Mouse (Mus musculus) limb, embryonic 10.5 days (tissue): Measurements from ENCODE around the gene Med29. TPM values are rescaled to one million over a fixed set of nuclear protein-coding genes. Genes with fewer than 3 reads are reported as not detected.

Experiments
- DNase-seq: peaks from one replicate; pipeline ENCODE4 v3.0.0-alpha.2; 2017; ENCODE audit warnings: low spot score
- H3K27ac ChIP-seq: fragments of 300-500 bp; sonication (generic); 2 replicates; pipeline ENCODE4 v1.5.1; 2016; ENCODE audit warnings: mild to moderate bottlenecking
- H3K27me3 ChIP-seq: fragments of 300-500 bp; sonication (generic); 2 replicates; pipeline ENCODE4 v1.6.1; 2016; ENCODE audit warnings: low read depth, mild to moderate bottlenecking; ENCODE audit not compliant: poor library complexity, severe bottlenecking
- H3K36me3 ChIP-seq: fragments of 300-500 bp; sonication (generic); 2 replicates; pipeline ENCODE4 v1.6.1; 2016; ENCODE audit warnings: mild to moderate bottlenecking, moderate library complexity
- H3K4me1 ChIP-seq: fragments of 300-500 bp; sonication (generic); 2 replicates; pipeline ENCODE4 v1.6.1; 2016
- H3K4me3 ChIP-seq: fragments of 300-500 bp; sonication (generic); 2 replicates; pipeline ENCODE4 v1.5.1; 2016; ENCODE audit warnings: mild to moderate bottlenecking, moderate library complexity
- H3K9me3 ChIP-seq: fragments of 300-500 bp; sonication (generic); replicated peaks from 2 replicates; pipeline ENCODE4 v1.6.1; 2016; ENCODE audit warnings: mild to moderate bottlenecking
- WGBS: fragments of 180-500 bp; shearing (Covaris S2); methylation state at CpG from one replicate; pipeline ENCODE4 v1.1.7; 2016; 5-methylcytosine and 5-hydroxymethylcytosine counted together
- polyA plus RNA-seq: library from polyadenylated mRNA; unstranded; fragments of >200 nt; fragmentation: Nextera tagmentation; extraction: Ambion mirVana; gene quantifications from 2 replicates; pipeline ENCODE4 v1.2.1, GENCODE M21; 2016

Gene Med29
- 65.1 and 67.0 TPM in 2 replicates for polyA plus RNA-seq

GRCm38 (mm10) chr7:28392429-28393271 is at the start of gene Med29, which contains the start of gene Paf1:
Gene Med29, minus strand, starts transcription at chr7:28392708.
Gene Paf1, plus strand, starts transcription at chr7:28392951.
- peak within 1 kb of the TSS; percentile 97 for H3K4me3 ChIP-seq
- DNase-seq, result peak; percentile 90
- no peaks in the 10 kb centered on the region for H3K27me3 ChIP-seq
- peaks cover 65% of the 10 kb centered on the region for H3K36me3 ChIP-seq
- peak within 1 kb of the TSS; percentile 87 for H3K27ac ChIP-seq
- peaks cover 17% of the 10 kb centered on the region for H3K4me1 ChIP-seq
- WGBS, result under 1% methylated on average over 58 of the region's 58 CpGs
- H3K9me3 ChIP-seq, result no peaks in the 10 kb centered on the region

DNA sequence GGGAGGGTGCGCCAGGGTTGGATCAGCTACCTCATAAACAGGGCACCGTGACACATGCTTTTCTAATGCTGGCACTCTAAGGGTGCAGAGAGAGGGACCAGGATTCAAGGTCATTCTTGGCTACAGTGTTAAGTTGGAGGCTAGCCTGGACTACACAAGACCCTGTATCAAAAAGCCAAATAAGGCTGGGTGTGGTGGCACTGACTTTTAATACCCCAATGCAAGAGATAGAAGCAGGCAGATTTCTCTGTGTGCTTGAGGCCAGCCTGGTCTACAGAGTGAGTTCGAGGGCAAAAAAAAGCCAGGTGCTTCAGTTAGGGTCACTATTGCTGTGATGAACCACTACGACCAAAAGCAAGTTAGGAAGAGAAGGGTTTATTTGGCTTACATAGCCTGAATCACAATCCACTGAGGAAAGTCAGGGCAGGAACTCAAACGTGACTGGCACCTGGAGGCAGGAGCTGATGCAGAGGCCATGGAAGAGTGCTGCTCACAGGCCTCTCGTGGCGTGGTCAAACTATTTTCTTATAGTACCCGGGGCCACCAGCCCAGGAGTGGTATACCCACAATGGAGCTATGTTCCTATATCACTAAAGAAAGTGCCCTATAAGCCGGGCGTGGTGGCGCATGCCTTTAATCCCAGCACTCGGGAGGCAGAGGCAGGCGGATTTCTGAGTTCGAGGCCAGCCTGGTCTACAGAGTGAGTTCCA is 49.4 kb upstream of the Med29 start:
- Histone ChIP-seq H3K36me3 (no peaks in the 10 kb centered on the region), H3K4me1 (peaks cover 6% of the 10 kb centered on the region), H3K27me3 (peaks cover 14% of the 10 kb centered on the region), H3K9me3 (no peaks in the 10 kb centered on the region), H3K27ac (no peak overlapping the region), H3K4me3 (no peak overlapping the region)
- DNase-seq, result no peak
- 86% methylated on average over 14 of the region's 14 CpGs for WGBS

- Histone ChIP-seq H3K4me1 (peaks cover 10% of the 10 kb centered on the region), H3K9me3 (no peaks in the 10 kb centered on the region), H3K36me3 (0 out of 2 replicates have a peak, but pooled peaks cover 2% of the 10 kb centered on the region), H3K4me3 (no peak overlapping the region), H3K27ac (0 out of 2 replicates have a peak overlapping the region, but pooled peaks have one; percentile 12), H3K27me3 (peaks cover 11% of the 10 kb centered on the region)
- 63% methylated on average over 2 of the region's 2 CpGs for WGBS
- DNase-seq, result no peak
Measured at GRCm38 (mm10) chr7:28440739-28441138, 48.2 kb upstream of the Med29 start.

DNA sequence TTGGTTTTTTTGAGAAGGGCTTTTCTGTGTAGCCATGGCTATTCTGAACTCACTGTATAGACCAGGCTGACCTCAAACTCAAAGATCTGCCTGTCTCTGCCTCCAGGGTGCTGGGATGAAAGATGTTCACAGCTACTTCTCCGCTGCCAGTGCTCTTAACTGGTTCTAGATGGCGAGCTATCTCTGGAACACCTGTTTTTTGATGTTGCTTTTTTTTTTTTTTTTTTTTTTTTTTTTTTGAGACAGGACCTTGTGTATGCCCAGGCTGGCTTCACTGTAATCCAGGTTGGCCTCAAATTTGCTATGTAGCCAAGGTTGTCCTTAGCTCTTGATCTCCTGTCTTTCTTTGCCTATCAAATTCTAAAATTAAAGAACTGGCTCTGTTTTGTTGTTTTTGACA is 46.3 kb upstream of the Med29 start:
- DNase-seq, result no peak
- 83% methylated on average over 2 of the region's 2 CpGs for WGBS
- Histone ChIP-seq H3K27ac (no peak overlapping the region), H3K4me1 (peaks cover 29% of the 10 kb centered on the region), H3K9me3 (no peaks in the 10 kb centered on the region), H3K4me3 (no peak overlapping the region), H3K27me3 (no peaks in the 10 kb centered on the region), H3K36me3 (peaks cover 5% of the 10 kb centered on the region)

DNA sequence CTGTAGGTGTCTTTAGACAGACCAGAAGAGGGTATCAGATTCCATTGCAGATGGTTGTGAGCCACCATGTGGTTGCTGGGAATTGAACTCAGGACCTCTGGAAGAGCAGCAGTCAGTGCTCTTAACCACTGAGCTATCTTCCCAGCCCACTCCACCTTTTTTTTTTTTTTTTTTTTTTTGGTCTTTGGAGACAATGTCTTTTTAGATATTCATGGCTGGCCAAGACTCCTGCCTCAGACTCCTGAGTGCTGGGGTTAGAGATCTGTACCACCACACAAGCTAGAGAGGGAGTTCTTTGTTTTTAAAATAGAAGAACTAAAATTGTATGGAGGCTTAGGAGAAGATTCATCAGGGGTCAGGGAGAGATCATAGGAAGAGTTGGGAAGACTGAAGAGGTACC is 45.5 kb upstream of the Med29 start:
- no peaks in the 10 kb centered on the region for H3K27me3 ChIP-seq
- no peaks in the 10 kb centered on the region for H3K9me3 ChIP-seq
- H3K27ac ChIP-seq, result no peak overlapping the region
- DNase-seq, result no peak
- no peak overlapping the region for H3K4me3 ChIP-seq
- H3K4me1 ChIP-seq, result peaks cover 36% of the 10 kb centered on the region
- peaks cover 13% of the 10 kb centered on the region for H3K36me3 ChIP-seq

GRCm38 (mm10) chr7:28436932-28437570 is 44.5 kb upstream of the Med29 start, which contains the start of gene Gmfg:
Gene Gmfg, plus strand, starts transcription at chr7:28437447.
- H3K27me3 ChIP-seq, result no peaks in the 10 kb centered on the region
- H3K36me3 ChIP-seq, result peaks cover 23% of the 10 kb centered on the region
- H3K9me3 ChIP-seq, result no peaks in the 10 kb centered on the region
- peak; percentile 77 for DNase-seq
- peak within 1 kb of the TSS; percentile 88 for H3K27ac ChIP-seq
- WGBS, result 5% methylated on average over 16 of the region's 16 CpGs
- peaks cover 36% of the 10 kb centered on the region for H3K4me1 ChIP-seq
- peak within 1 kb of the TSS; percentile 96 for H3K4me3 ChIP-seq

DNA sequence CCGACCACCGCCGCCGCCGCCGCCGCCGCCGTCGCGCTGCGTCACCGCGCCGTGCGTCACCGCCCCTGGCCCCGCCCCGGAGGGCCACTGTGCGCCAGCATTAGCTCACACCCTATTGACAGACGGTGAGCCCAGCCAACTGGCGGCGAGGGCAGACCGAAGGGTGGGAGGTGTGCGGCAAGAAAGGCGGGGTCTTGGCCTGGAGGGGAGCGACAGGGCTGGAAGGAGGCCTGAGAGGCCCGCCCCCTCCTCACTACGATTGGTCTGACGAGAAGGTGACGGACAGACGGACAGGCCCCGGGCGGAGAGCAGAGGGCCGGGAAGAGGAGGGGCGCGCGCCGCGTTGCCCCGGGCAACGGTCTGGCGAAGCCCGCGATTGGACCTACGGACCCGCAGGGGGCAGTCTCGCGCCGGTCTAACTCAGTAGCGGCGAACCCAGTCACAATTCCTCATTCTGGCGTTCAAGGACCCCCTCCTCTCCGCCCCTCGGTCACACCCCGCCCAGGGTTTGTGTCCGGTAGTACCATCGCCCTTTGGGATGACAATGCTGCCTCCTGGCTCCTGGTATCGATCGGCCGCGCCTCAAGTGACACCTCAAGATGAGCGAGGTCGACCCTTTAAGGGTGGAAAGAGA is 43.9 kb upstream of the Med29 start:
- Histone ChIP-seq H3K36me3 (peaks cover 29% of the 10 kb centered on the region), H3K9me3 (no peaks in the 10 kb centered on the region), H3K4me1 (peaks cover 36% of the 10 kb centered on the region), H3K4me3 (peak overlapping the region; percentile 96), H3K27me3 (no peaks in the 10 kb centered on the region), H3K27ac (peak overlapping the region; percentile 88)
- WGBS, result under 1% methylated on average over 64 of the region's 64 CpGs
- peak; percentile 97 for DNase-seq

DNA sequence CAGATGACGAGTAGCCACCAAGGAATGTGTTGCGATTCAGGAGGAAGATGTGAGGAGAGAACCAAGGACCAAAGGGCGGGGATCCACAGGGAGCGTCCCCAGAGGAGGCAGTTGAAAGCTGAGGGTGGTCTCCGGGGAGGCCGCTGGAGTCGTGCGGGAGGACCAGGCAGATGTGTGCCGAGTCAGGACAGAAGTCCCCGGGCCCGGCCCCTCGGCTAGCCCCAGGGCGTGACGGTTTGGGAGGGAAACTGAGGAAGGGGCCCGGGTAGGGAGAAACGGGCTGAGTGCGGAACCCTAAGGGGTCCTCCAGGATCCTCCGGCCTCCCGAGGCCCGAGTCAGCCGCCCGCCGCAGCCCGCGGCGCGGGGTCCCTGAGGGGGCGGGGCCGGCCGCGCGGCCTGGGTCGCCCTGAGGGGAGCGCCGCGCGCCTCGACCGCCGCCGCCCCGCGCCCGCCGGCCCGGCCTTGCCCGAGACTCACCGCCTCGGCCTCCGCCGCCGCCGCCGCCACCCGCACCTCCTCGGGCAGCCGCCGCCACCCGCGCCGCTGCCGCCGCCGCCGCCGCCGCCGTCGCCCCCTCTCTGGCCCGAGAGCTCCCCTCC is 43.3 kb upstream of the Med29 start:
- H3K27ac ChIP-seq, result peak overlapping the region; percentile 88
- WGBS, result 5% methylated on average over 65 of the region's 70 CpGs
- no peak for DNase-seq

DNA sequence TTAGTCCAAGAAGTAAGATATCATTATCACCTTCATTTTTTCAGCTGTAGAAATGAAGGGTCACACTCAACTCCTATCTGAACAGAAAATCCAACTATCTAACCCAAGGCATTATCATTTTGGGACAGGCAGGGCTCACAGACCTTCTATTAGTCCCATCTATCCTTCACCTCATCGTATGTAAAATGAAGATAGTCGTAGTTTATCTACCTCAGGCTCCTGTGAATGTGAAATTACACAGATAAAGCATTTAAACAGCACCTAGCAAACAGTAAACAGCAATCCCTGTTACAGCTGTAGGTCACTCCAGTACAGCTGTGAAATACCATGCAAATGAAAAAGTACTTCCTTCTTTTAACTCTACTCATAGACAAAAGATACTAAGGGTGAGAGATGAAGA is 39.7 kb upstream of the Med29 start:
- no peak for DNase-seq
- H3K4me3 ChIP-seq, result no peak overlapping the region
- WGBS, result 94% methylated on average over 2 of the region's 2 CpGs
- no peak overlapping the region for H3K27ac ChIP-seq
- H3K36me3 ChIP-seq, result peaks cover 59% of the 10 kb centered on the region
- H3K27me3 ChIP-seq, result no peaks in the 10 kb centered on the region
- peaks cover 33% of the 10 kb centered on the region for H3K4me1 ChIP-seq
- H3K9me3 ChIP-seq, result no peaks in the 10 kb centered on the region

More for the DNA sequence above, 43.3 kb upstream of the Med29 start:
- H3K27me3 ChIP-seq, result no peaks in the 10 kb centered on the region
- H3K4me1 ChIP-seq, result peaks cover 36% of the 10 kb centered on the region
- H3K4me3 ChIP-seq, result peak overlapping the region; percentile 96
- H3K36me3 ChIP-seq, result peaks cover 35% of the 10 kb centered on the region
- H3K9me3 ChIP-seq, result no peaks in the 10 kb centered on the region

DNA sequence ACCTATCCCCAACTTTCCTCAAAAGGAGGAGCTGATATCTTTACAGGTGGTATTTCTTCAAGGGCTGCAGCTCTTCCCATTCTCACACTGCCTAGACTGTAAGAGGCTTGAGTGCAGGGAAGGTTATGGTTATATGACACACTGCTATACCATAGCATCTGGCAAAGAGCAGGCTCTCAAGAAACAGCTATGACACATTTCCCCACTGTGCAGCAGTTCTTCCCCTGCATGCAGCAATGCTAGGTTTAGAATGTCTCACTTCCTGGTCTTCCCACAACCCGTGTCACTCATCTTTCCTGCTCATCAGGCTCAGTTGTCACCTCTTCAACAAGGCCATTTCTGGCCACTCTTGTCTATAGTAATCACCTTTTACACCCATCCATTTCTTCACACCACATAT is 38.0 kb upstream of the Med29 start:
- H3K9me3 ChIP-seq, result no peaks in the 10 kb centered on the region
- peaks cover 67% of the 10 kb centered on the region for H3K36me3 ChIP-seq
- DNase-seq, result no peak
- peaks cover 25% of the 10 kb centered on the region for H3K4me1 ChIP-seq
- H3K27me3 ChIP-seq, result no peaks in the 10 kb centered on the region
- H3K4me3 ChIP-seq, result no peak overlapping the region
- H3K27ac ChIP-seq, result no peak overlapping the region
- 96% methylated on average over 1 of the region's 1 CpGs for WGBS

DNA sequence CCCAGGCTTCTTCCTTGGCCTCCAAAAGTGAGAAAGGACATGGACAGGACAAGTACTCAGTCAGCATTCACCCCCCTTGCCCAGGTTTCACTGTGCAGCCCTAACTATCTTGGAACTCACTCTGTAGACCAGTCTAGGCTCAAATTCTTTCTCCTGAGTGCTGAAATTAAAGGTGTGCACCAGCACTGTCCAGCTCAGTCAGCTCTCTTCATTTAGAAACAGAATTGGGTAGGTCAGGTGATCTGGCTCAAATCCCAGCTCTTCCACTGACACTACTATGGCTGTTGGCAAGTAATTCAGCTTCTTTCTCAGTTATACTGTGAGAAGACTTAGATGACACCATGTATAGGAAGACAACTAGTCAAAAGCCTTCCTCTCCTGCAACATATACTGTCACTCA is 35.2 kb upstream of the Med29 start:
- H3K9me3 ChIP-seq, result no peaks in the 10 kb centered on the region
- H3K4me1 ChIP-seq, result no peaks in the 10 kb centered on the region
- no peaks in the 10 kb centered on the region for H3K27me3 ChIP-seq
- H3K27ac ChIP-seq, result no peak overlapping the region
- H3K4me3 ChIP-seq, result no peak overlapping the region
- no peak for DNase-seq
- peaks cover 76% of the 10 kb centered on the region for H3K36me3 ChIP-seq

- WGBS, result 96% methylated on average over 1 of the region's 1 CpGs
- Histone ChIP-seq H3K27ac (no peak overlapping the region), H3K36me3 (peaks cover 87% of the 10 kb centered on the region), H3K27me3 (no peaks in the 10 kb centered on the region), H3K9me3 (no peaks in the 10 kb centered on the region), H3K4me1 (no peaks in the 10 kb centered on the region), H3K4me3 (no peak overlapping the region)
- no peak for DNase-seq
Measured at GRCm38 (mm10) chr7:28423018-28423417, 30.5 kb upstream of the Med29 start.
